Mouse (Mus musculus) spleen, adult 2 months (tissue): ENCODE data around the gene Lama5.

Experiments
- CTCF ChIP-seq: fragments of 200-500 bp; IDR thresholded peaks from 2 replicates; pipeline ENCODE4 v1.5.1; 2011; ENCODE audit warnings: mild to moderate bottlenecking, inconsistent platforms; ENCODE audit not compliant: insufficient read depth, insufficient read length, insufficient replicate concordance; ENCODE audit errors: extremely low read depth
- POLR2A ChIP-seq: fragments of 200-500 bp; IDR thresholded peaks from 2 replicates; pipeline ENCODE4 v1.6.1; 2011; ENCODE audit warnings: low read depth, low read length, inconsistent platforms

DNA sequence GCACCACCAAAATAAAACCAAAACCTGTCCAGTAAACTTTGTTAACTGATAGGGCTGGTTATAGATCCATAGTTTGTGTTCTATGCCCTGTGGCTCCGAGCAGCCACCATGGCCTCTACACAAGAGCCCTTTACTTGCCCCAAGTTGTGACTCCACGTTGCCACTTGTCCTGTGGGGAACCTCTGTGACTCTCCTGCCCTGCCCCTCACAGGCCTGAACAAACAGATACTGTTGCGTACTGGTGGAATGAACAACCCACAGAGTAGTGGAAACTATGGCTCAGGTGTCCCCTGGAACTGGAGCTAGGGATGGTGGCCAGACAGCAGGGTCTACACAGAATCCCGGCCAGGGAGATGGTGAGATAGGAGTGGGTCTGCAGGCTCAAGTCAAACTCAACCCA is 10.1 kb upstream of the Lama5 start:
- TF ChIP-seq CTCF, result no peak
- no peak for TF ChIP-seq POLR2A
